Comparison of ENCODE assay signal across 9 mouse cellular contexts in the genomic region with DNA sequence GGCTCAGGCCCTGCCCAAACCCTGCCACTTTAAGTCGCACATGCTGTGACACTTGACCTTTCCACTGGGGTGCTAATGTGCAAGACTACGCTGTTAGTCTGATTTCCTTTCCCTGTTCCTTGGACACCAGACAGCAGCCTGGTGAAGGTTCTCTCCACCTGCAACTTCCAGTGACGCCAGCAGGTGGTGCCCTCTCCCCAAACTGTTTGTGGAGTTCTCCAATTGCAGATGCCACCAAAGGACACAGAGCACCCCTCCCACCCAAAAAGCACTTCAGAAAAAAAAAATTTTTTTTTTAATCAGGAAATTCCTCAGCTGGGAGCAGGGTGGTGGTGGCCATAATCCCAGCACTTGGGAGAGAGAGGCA. TPM values are rescaled to one million over a fixed set of nuclear protein-coding genes. Genes with fewer than 3 reads are reported as not detected.
DNase-seq lines count a peak whose midpoint lies in the region; ATAC-seq and TF ChIP-seq lines count a peak whose summit lies in the region.
"Had no signal": no experiment of that assay in that cellular context is flagged by ENCODE, and none has a peak within 500 bp of the region (broad histone marks: within the 10 kb centered on the region; RNA-seq: fewer than 3 reads in every experiment).

No protein-coding gene starts in this region.

- H3K4me2 ChIP-seq in forebrain, embryonic 14.5 days (ENCODE audit: low read length) = no peak overlapping the region
- no peak overlapping the region for H3K4me2 ChIP-seq in lung, postnatal 0 days (replicated peaks; ENCODE audit: low read depth, low read length)

- TF ChIP-seq CTCF in G1E (IDR thresholded peaks at IDR 0.05; ENCODE audit: low read depth, low read length) = peak; percentile 57
- peak; percentile 96 for TF ChIP-seq CTCF in layer of hippocampus, adult 2 months (conservative IDR thresholded peaks at IDR 0.05)
- TF ChIP-seq CTCF in lung, postnatal 0 days (IDR thresholded peaks at IDR 0.05) = peak; percentile 92

- peak; percentile 70 for DNase-seq in G1E (ENCODE audit: low spot score)
- DNase-seq in c-Kit-positive CD71-positive TER-119-positive erythroid progenitor cells, embryonic 14.5 days (ENCODE audit: low spot score) = peak; percentile 59
- peak; percentile 88 for DNase-seq in forebrain, embryonic 14.5 days (ENCODE audit: low spot score)
- peak; percentile 91 to 95 for DNase-seq in heart, postnatal 10 days
- DNase-seq in layer of hippocampus, adult 2 months (ENCODE audit: low spot score in 2 of 2) = peak; percentile 84 to 94
- DNase-seq in lung, postnatal 0 days (ENCODE audit: low spot score) = peak; percentile 92
- peak; percentile 81 for DNase-seq in retina, postnatal 7 days (ENCODE audit: low read depth, low spot score)
- peak; percentile 91 for DNase-seq in thymus, postnatal 4 days

- no peaks in the 10 kb centered on the region for H3K9me3 ChIP-seq in G1E (replicated peaks)
- H3K9me3 ChIP-seq in forebrain, embryonic 14.5 days (replicated peaks; ENCODE audit: control insufficient read depth, low read length) = no peaks in the 10 kb centered on the region
- H3K9me3 ChIP-seq in lung, postnatal 0 days (ENCODE audit: low read length) = no peaks in the 10 kb centered on the region

- H3K4me1 ChIP-seq in G1E (ENCODE audit: insufficient read depth, low read depth, low read length) = peaks cover 2% of the 10 kb centered on the region; the same call in 1 of the 2 replicates
- peaks cover 34% of the 10 kb centered on the region for H3K4me1 ChIP-seq in forebrain, embryonic 14.5 days (ENCODE audit: control insufficient read depth, insufficient read depth, low read length)
- peaks cover 7% of the 10 kb centered on the region; the same call in 1 of the 2 replicates for H3K4me1 ChIP-seq in lung, postnatal 0 days (ENCODE audit: insufficient read depth, low read depth, low read length)

- ATAC-seq in G1E (ENCODE audit: extremely low read depth, insufficient number of reproducible peaks, low FRiP score, poor library complexity, severe bottlenecking) = no peak
- ATAC-seq in forebrain, embryonic 14.5 days = no peak
- ATAC-seq in lung, postnatal 0 days = peak; percentile 49

- 5% methylated on average over 3 of the region's 3 CpGs for WGBS in forebrain, embryonic 14.5 days
- 0% methylated on average over 3 of the region's 3 CpGs for WGBS in lung, postnatal 0 days

- intact Hi-C loops in heart, postnatal 10 days (cut with DNase I) = loop anchor here (5.0 kb wide), 1 partner anchor 267 kb away; no protein-coding TSS in a partner anchor

- no peak overlapping the region for H3K27ac ChIP-seq in forebrain, embryonic 14.5 days (ENCODE audit: low read depth, low read length)
- peak overlapping the region; percentile 90 for H3K27ac ChIP-seq in layer of hippocampus, adult 2 months
- no peak overlapping the region for H3K27ac ChIP-seq in lung, postnatal 0 days (ENCODE audit: low read length)
- H3K27ac ChIP-seq: macrophage had no signal

- TF ChIP-seq EP300 in lung, postnatal 0 days (IDR thresholded peaks at IDR 0.05) = no peak

- no peaks in the 10 kb centered on the region for H3K36me3 ChIP-seq in G1E (replicated peaks)
- H3K36me3 ChIP-seq in forebrain, embryonic 14.5 days (ENCODE audit: control insufficient read depth, insufficient read depth, low read length) = no peaks in the 10 kb centered on the region
- no peaks in the 10 kb centered on the region for H3K36me3 ChIP-seq in lung, postnatal 0 days (ENCODE audit: insufficient read depth, low read length)

- H3K9ac ChIP-seq in forebrain, embryonic 14.5 days (ENCODE audit: low read length) = no peak overlapping the region
- no peak overlapping the region for H3K9ac ChIP-seq in lung, postnatal 0 days (replicated peaks; ENCODE audit: low read depth)

- H3K4me3 ChIP-seq in G1E (ENCODE audit: low read depth, low read length) = no peak overlapping the region
- no peak overlapping the region for H3K4me3 ChIP-seq in forebrain, embryonic 14.5 days (ENCODE audit: low read depth, low read length)
- no peak overlapping the region for H3K4me3 ChIP-seq in layer of hippocampus, adult 2 months
- H3K4me3 ChIP-seq in lung, postnatal 0 days (ENCODE audit: low read depth, low read length) = no peak overlapping the region

- peaks cover 44% of the 10 kb centered on the region for H3K27me3 ChIP-seq in G1E (ENCODE audit: insufficient read depth, low read length)
- H3K27me3 ChIP-seq in forebrain, embryonic 14.5 days (replicated peaks; ENCODE audit: control insufficient read depth, insufficient read depth, low read length) = no peaks in the 10 kb centered on the region
- no peaks in the 10 kb centered on the region for H3K27me3 ChIP-seq in lung, postnatal 0 days (replicated peaks; ENCODE audit: insufficient read depth, low read length)

RNA-seq across cellular contexts. Expression of a gene that starts 6.4 kb away (rescaled TPM):
- not detected in 2 replicates for total RNA-seq in G1E (2014; fragmentation: Nextera tagmentation)
- under 0.01 and 0.11 TPM in 2 replicates for total RNA-seq in G1E (2017)
- polyA plus RNA-seq in G1E (2012) = not detected in 2 replicates
- 0.11 and 0.17 TPM in 2 replicates for polyA plus RNA-seq in forebrain, embryonic 14.5 days (2014; fragmentation: Nextera tagmentation; extraction: Ambion mirVana)
- under 1 TPM; 0.05 to 0.22 TPM for total RNA-seq in heart, postnatal 10 days (2021)
- under 1 TPM; 0.59 to 0.76 TPM for total RNA-seq in layer of hippocampus, adult 2 months (2021)
- 0.61 and 0.77 TPM in 2 replicates for polyA plus RNA-seq in lung, postnatal 0 days (2015; fragmentation: Nextera tagmentation; extraction: Ambion mirVana)
- polyA plus RNA-seq: macrophage had no signal

RNA-seq across cellular contexts. Expression of a gene that starts 14.5 kb away (rescaled TPM):
- total RNA-seq in G1E (2014; fragmentation: Nextera tagmentation) (not detected in 2 replicates), G1E (2017) (0.22 and 0.46 TPM in 2 replicates)
- 0.05 and 0.11 TPM in 2 replicates for polyA plus RNA-seq in G1E (2012)
- polyA plus RNA-seq in forebrain, embryonic 14.5 days (2014; fragmentation: Nextera tagmentation; extraction: Ambion mirVana) = 56.0 and 63.6 TPM in 2 replicates
- total RNA-seq in heart, postnatal 10 days (2021) = 100 to 1,000 TPM; 168 to 234 TPM
- 10 to 100 TPM; 36.6 to 40.7 TPM for total RNA-seq in layer of hippocampus, adult 2 months (2021)
- polyA plus RNA-seq in lung, postnatal 0 days (2015; fragmentation: Nextera tagmentation; extraction: Ambion mirVana) = 29.0 and 33.0 TPM in 2 replicates

RNA-seq across cellular contexts. Expression of a gene that starts 51.1 kb away (rescaled TPM):
- total RNA-seq in G1E (2014; fragmentation: Nextera tagmentation) = 7.6 and 8.8 TPM in 2 replicates
- total RNA-seq in G1E (2017) = 9.4 and 9.8 TPM in 2 replicates
- polyA plus RNA-seq in G1E (2012) = 14.2 and 14.5 TPM in 2 replicates
- 28.8 and 33.1 TPM in 2 replicates for polyA plus RNA-seq in forebrain, embryonic 14.5 days (2014; fragmentation: Nextera tagmentation; extraction: Ambion mirVana)
- total RNA-seq in heart, postnatal 10 days (2021) = 10 to 100 TPM; 14.8 to 16.3 TPM
- 10 to 100 TPM; 26.5 to 27.2 TPM for total RNA-seq in layer of hippocampus, adult 2 months (2021)
- polyA plus RNA-seq in lung, postnatal 0 days (2015; fragmentation: Nextera tagmentation; extraction: Ambion mirVana) = 14.2 and 15.5 TPM in 2 replicates

RNA-seq across cellular contexts. Expression of a gene that starts 59.9 kb away (rescaled TPM):
- total RNA-seq in G1E (2014; fragmentation: Nextera tagmentation) (not detected in 2 replicates), G1E (2017) (0.12 and 0.16 TPM in 2 replicates)
- polyA plus RNA-seq in G1E (2012) = 0.35 and 0.38 TPM in 2 replicates
- 0.22 and 1.1 TPM in 2 replicates for polyA plus RNA-seq in forebrain, embryonic 14.5 days (2014; fragmentation: Nextera tagmentation; extraction: Ambion mirVana)
- 1 to 10 TPM; 1.2 to 1.3 TPM for total RNA-seq in heart, postnatal 10 days (2021)
- 1 to 10 TPM; 1.5 to 2.1 TPM for total RNA-seq in layer of hippocampus, adult 2 months (2021)
- polyA plus RNA-seq in lung, postnatal 0 days (2015; fragmentation: Nextera tagmentation; extraction: Ambion mirVana) = 9.9 and 10.9 TPM in 2 replicates

Comparison
In these comparisons a context has a peak if more than half of its experiments do, and no peak if none do; other contexts are left out.
1. RNA of a gene that starts 14.5 kb away (total RNA-seq): 168 to 234 TPM in heart, postnatal 10 days and 36.6 to 40.7 TPM in layer of hippocampus, adult 2 months; 0.22 to 0.46 TPM in G1E; every median in the first group is over 10 times any median in the second.
2. Peak in every context shown above with its lines, with median percentiles within 50 percentile points of each other: DNase-seq and CTCF ChIP-seq.